Mouse (Mus musculus): ENCODE measurements around the gene Fhl3. TPM values are rescaled to one million over a fixed set of nuclear protein-coding genes. Genes with fewer than 3 reads are reported as not detected.
A peak's percentile ranks its signal among the peaks of the same experiment; 100 is the strongest.

The Fhl3 gene
- polyA plus RNA-seq, 1 experiment = 5.8 TPM

GRCm38 (mm10) chr4:124751300-124752250 lies 51.1 kb downstream of the Fhl3 start:
- TF ChIP-seq CTCF (IDR thresholded peaks at IDR 0.05; ENCODE audit: borderline replicate concordance, extremely low read depth, insufficient read depth, insufficient read length) = no peak
- TF ChIP-seq POLR2A (IDR thresholded peaks at IDR 0.05; ENCODE audit: borderline replicate concordance, extremely low read depth, insufficient read depth, insufficient read length, poor library complexity, severe bottlenecking) = peak; percentile 37; the same call in 1 of the 2 replicates
- peak; percentile 99 for DNase-seq (ENCODE audit: low read depth)

- TF ChIP-seq CTCF (IDR thresholded peaks at IDR 0.05; ENCODE audit: borderline replicate concordance, extremely low read depth, insufficient read depth, insufficient read length) (no peak), POLR2A (IDR thresholded peaks at IDR 0.05; ENCODE audit: borderline replicate concordance, extremely low read depth, insufficient read depth, insufficient read length, poor library complexity, severe bottlenecking) (no peak)
- DNase-seq (ENCODE audit: low read depth) = no peak
Measured at GRCm38 (mm10) chr4:124752281-124753199, 52.0 kb downstream of the Fhl3 start.

- no peak for TF ChIP-seq POLR2A (IDR thresholded peaks at IDR 0.05; ENCODE audit: borderline replicate concordance, extremely low read depth, insufficient read depth, insufficient read length, poor library complexity, severe bottlenecking)
- no peak for DNase-seq (ENCODE audit: low read depth)
Measured at GRCm38 (mm10) chr4:124755526-124755925, 55.0 kb downstream of the Fhl3 start.

Other genes starting within 250 kb of the Fhl3 start
- gene 3100002H09Rik, start 89.9 kb upstream of the Fhl3 start, polyA plus RNA-seq (2012; rRNA removed) = 0.08 and 0.36 TPM in 2 replicates
- gene Pou3f1, start 43.9 kb upstream of the Fhl3 start, polyA plus RNA-seq (2012; rRNA removed) = 21.3 and 23.1 TPM in 2 replicates
- 22.4 and 22.6 TPM in 2 replicates for gene Utp11, start 7.1 kb upstream of the Fhl3 start, polyA plus RNA-seq (2012; rRNA removed)
- gene Sf3a3, start 14.1 kb downstream of the Fhl3 start, polyA plus RNA-seq (2012; rRNA removed) = 53.1 and 59.7 TPM in 2 replicates
- gene Inpp5b, start 41.1 kb downstream of the Fhl3 start, polyA plus RNA-seq (2012; rRNA removed) = 44.9 and 47.3 TPM in 2 replicates
- 9.3 and 11.5 TPM in 2 replicates for gene Mtf1, start 101.4 kb downstream of the Fhl3 start, polyA plus RNA-seq (2012; rRNA removed)
- gene Yrdc, start 150.0 kb downstream of the Fhl3 start, polyA plus RNA-seq (2012; rRNA removed) = 56.4 and 79.6 TPM in 2 replicates
- 71.3 and 98.0 TPM in 2 replicates for gene 1110065P20Rik, start 150.5 kb downstream of the Fhl3 start, polyA plus RNA-seq (2012; rRNA removed)
- gene Maneal, start 161.5 kb downstream of the Fhl3 start, polyA plus RNA-seq (2012; rRNA removed) = 48.8 and 50.3 TPM in 2 replicates
- gene Epha10, start 180.2 kb downstream of the Fhl3 start, polyA plus RNA-seq (2012; rRNA removed) = 18.0 and 25.0 TPM in 2 replicates
- gene 9930104L06Rik, start 236.3 kb downstream of the Fhl3 start, polyA plus RNA-seq (2012; rRNA removed) = 18.3 and 22.3 TPM in 2 replicates
- gene Cdca8, start 238.6 kb downstream of the Fhl3 start, polyA plus RNA-seq (2012; rRNA removed) = 29.5 and 34.1 TPM in 2 replicates

Data from brain, embryonic 14.5 days (tissue).